Mouse (Mus musculus): ENCODE measurements at regions not wholly inside any gene's neighbourhood (a gene's known extent, or its start where the extent isn't known, plus 50 kb on each side); places are given as distances from the start of the nearest gene placed in this dataset.
A peak's percentile ranks its signal among the peaks of the same experiment; 100 is the strongest.
"Not testable (repeated sequence)": the region's sequence is repeated elsewhere in the genome, so short reads cannot be mapped to it uniquely, and the experiment has no call there.

- no peak for DNase-seq (ENCODE audit: low read depth)
Measured at GRCm38 (mm10) chr6:89052758-89053460, 150.9 kb downstream of the Tpra1 start.

- no peak for DNase-seq (ENCODE audit: low read depth)
Measured at GRCm38 (mm10) chr6:89054060-89054459, 152.0 kb downstream of the Tpra1 start.

- no peak for DNase-seq (ENCODE audit: low read depth)
Measured at GRCm38 (mm10) chr6:89059431-89059975, 157.5 kb downstream of the Tpra1 start.

GRCm38 (mm10) chr6:89064977-89065580 is 163.0 kb downstream of the Tpra1 start:
- no peak for DNase-seq (ENCODE audit: low read depth)

- DNase-seq (ENCODE audit: low read depth): no peak
Measured at GRCm38 (mm10) chr6:89066588-89066987, 164.5 kb downstream of the Tpra1 start.

GRCm38 (mm10) chr6:89068286-89068685 is 166.2 kb downstream of the Tpra1 start:
- DNase-seq (ENCODE audit: low read depth): no peak

- DNase-seq (ENCODE audit: low read depth): no peak
Measured at GRCm38 (mm10) chr6:89069108-89069507, 167.1 kb downstream of the Tpra1 start.

GRCm38 (mm10) chr6:89070011-89070410 is 168.0 kb downstream of the Tpra1 start:
- DNase-seq (ENCODE audit: low read depth): peak; percentile 28

- DNase-seq (ENCODE audit: low read depth): no peak
Measured at GRCm38 (mm10) chr6:89071766-89072165, 169.7 kb downstream of the Tpra1 start.

- no peak for DNase-seq (ENCODE audit: low read depth)
Measured at GRCm38 (mm10) chr6:89072569-89072968, 170.5 kb downstream of the Tpra1 start.

- DNase-seq (ENCODE audit: low read depth): no peak
Measured at GRCm38 (mm10) chr6:89081624-89082300, 179.7 kb downstream of the Tpra1 start.

GRCm38 (mm10) chr6:89084437-89084836 is 182.4 kb downstream of the Tpra1 start:
- DNase-seq (ENCODE audit: low read depth): no peak

- DNase-seq (ENCODE audit: low read depth): no peak
Measured at GRCm38 (mm10) chr6:89085151-89085550, 183.1 kb downstream of the Tpra1 start.

GRCm38 (mm10) chr6:89087620-89088019 is 185.6 kb downstream of the Tpra1 start:
- DNase-seq (ENCODE audit: low read depth): no peak

GRCm38 (mm10) chr6:89090096-89090495 is 188.0 kb downstream of the Tpra1 start:
- DNase-seq (ENCODE audit: low read depth): no peak

- DNase-seq (ENCODE audit: low read depth): no peak
Measured at GRCm38 (mm10) chr6:89095911-89096310, 193.9 kb downstream of the Tpra1 start.

- no peak for DNase-seq (ENCODE audit: low read depth)
Measured at GRCm38 (mm10) chr6:89097531-89097930, 195.5 kb downstream of the Tpra1 start.

- DNase-seq (ENCODE audit: low read depth): no peak
Measured at GRCm38 (mm10) chr6:89119241-89119640, 217.2 kb downstream of the Tpra1 start.

GRCm38 (mm10) chr6:89121023-89121745 is 219.1 kb downstream of the Tpra1 start:
- no peak for DNase-seq (ENCODE audit: low read depth)

- DNase-seq (ENCODE audit: low read depth): no peak
Measured at GRCm38 (mm10) chr6:89121746-89122070, 219.7 kb downstream of the Tpra1 start.

- DNase-seq (ENCODE audit: low read depth): no peak
Measured at GRCm38 (mm10) chr6:89125916-89126315, 223.9 kb downstream of the Tpra1 start.

- DNase-seq (ENCODE audit: low read depth): not testable (repeated sequence)
Measured at GRCm38 (mm10) chr6:89128141-89128540, 226.1 kb downstream of the Tpra1 start.

All from c-Kit-positive CD71-positive TER-119-negative erythroid progenitor cells, embryonic 14.5 days (primary cell).